Mouse (Mus musculus) cerebellum, adult 2 months (tissue): ENCODE data around the gene Kcnj4. TPM values are rescaled to one million over a fixed set of nuclear protein-coding genes. Genes with fewer than 3 reads are reported as not detected.

Experiments
- DNase-seq, 2 experiments: peaks; one replicate each; pipeline ENCODE4 v3.0.0; 2021
- H3K27ac ChIP-seq: fragments of 200-500 bp; 2 replicates; pipeline ENCODE4 v1.5.1; 2012; ENCODE audit warnings: low read length, control low read depth, inconsistent platforms; ENCODE audit not compliant: insufficient read depth
- H3K27me3 ChIP-seq: fragments of 200-500 bp; 2 replicates; pipeline ENCODE4 v1.6.1; 2012; ENCODE audit warnings: inconsistent platforms, mild to moderate bottlenecking, low read length, moderate library complexity; ENCODE audit not compliant: control insufficient read depth, insufficient read depth
- H3K4me1 ChIP-seq: fragments of 200-500 bp; 2 replicates; pipeline ENCODE4 v1.6.1; 2011; ENCODE audit warnings: low read length; ENCODE audit not compliant: control insufficient read depth, insufficient read depth
- H3K4me3 ChIP-seq: fragments of 200-500 bp; replicated peaks from 2 replicates; pipeline ENCODE3; 2011; ENCODE audit warnings: mild to moderate bottlenecking, low read depth, low read length, control low read depth; ENCODE audit not compliant: insufficient read depth
- CTCF ChIP-seq: fragments of 200-500 bp; IDR thresholded peaks from 2 replicates; pipeline ENCODE4 v1.5.1; 2011; ENCODE audit warnings: low read depth, mild to moderate bottlenecking, control low read depth, low read length, moderate library complexity, borderline replicate concordance; ENCODE audit not compliant: insufficient read depth
- POLR2A ChIP-seq: fragments of 200-500 bp; IDR thresholded peaks from 2 replicates; pipeline ENCODE4 v1.6.1; 2011; ENCODE audit warnings: low read length, control low read depth, borderline replicate concordance; ENCODE audit not compliant: insufficient read depth
- WGBS: fragments of 180-500 bp; shearing (Covaris S2); methylation state at CpG from one replicate; pipeline ENCODE4 v1.1.7; 2018; 5-methylcytosine and 5-hydroxymethylcytosine counted together
- polyA plus RNA-seq: library from polyadenylated mRNA; depleted of rRNA; stranded (reverse); fragments of >200 nt; gene quantifications from 2 replicates; pipeline ENCODE4 v1.2.3, GENCODE M21; 2012

Kcnj4 gene
- polyA plus RNA-seq, 1 experiment = 1.5 TPM

GRCm38 (mm10) chr15:79543968-79544367 is 38.9 kb upstream of the Kcnj4 start:
- TF ChIP-seq POLR2A = no peak
- no peak for TF ChIP-seq CTCF
- Histone ChIP-seq H3K4me1 (no peaks in the 10 kb centered on the region; the same call in none of the 2 replicates), H3K4me3 (no peak overlapping the region), H3K27me3 (no peaks in the 10 kb centered on the region), H3K27ac (no peak overlapping the region)
- no peak for DNase-seq
- 86% methylated on average over 3 of the region's 3 CpGs for WGBS

GRCm38 (mm10) chr15:79533796-79534195 is 28.8 kb upstream of the Kcnj4 start:
- no peak for DNase-seq
- no peaks in the 10 kb centered on the region for H3K27me3 ChIP-seq
- WGBS = 56% methylated on average over 3 of the region's 3 CpGs
- H3K4me1 ChIP-seq = no peaks in the 10 kb centered on the region; the same call in 1 of the 2 replicates
- no peak overlapping the region for H3K27ac ChIP-seq
- TF ChIP-seq POLR2A (no peak), CTCF (no peak)
- no peak overlapping the region for H3K4me3 ChIP-seq

GRCm38 (mm10) chr15:79529935-79530334 is 24.9 kb upstream of the Kcnj4 start:
- Histone ChIP-seq H3K27me3 (no peaks in the 10 kb centered on the region), H3K4me3 (no peak overlapping the region), H3K27ac (no peak overlapping the region), H3K4me1 (peaks cover 7% of the 10 kb centered on the region)
- no peak for DNase-seq
- TF ChIP-seq CTCF = no peak
- TF ChIP-seq POLR2A = no peak
- whole genome bisulfite sequencing = 28% methylated on average over 7 of the region's 7 CpGs

- TF ChIP-seq CTCF (no peak), POLR2A (no peak)
- no peak overlapping the region for H3K4me3 ChIP-seq
- H3K4me1 ChIP-seq = peaks cover 7% of the 10 kb centered on the region
- no peaks in the 10 kb centered on the region for H3K27me3 ChIP-seq
- WGBS = 31% methylated on average over 5 of the region's 5 CpGs
- no peak for DNase-seq
- no peak overlapping the region for H3K27ac ChIP-seq
Observed at GRCm38 (mm10) chr15:79527991-79528639, 23.1 kb upstream of the Kcnj4 start.

GRCm38 (mm10) chr15:79527192-79527591 is 22.2 kb upstream of the Kcnj4 start:
- no peak overlapping the region for H3K4me3 ChIP-seq
- no peak overlapping the region for H3K27ac ChIP-seq
- WGBS = 9% methylated on average over 4 of the region's 4 CpGs
- peak; percentile 66 to 81 for DNase-seq
- no peaks in the 10 kb centered on the region for H3K27me3 ChIP-seq
- no peak for TF ChIP-seq CTCF
- TF ChIP-seq POLR2A = no peak
- peaks cover 7% of the 10 kb centered on the region for H3K4me1 ChIP-seq

GRCm38 (mm10) chr15:79525979-79526768 is 21.1 kb upstream of the Kcnj4 start:
- WGBS = 50% methylated on average over 9 of the region's 9 CpGs
- no peaks in the 10 kb centered on the region for H3K27me3 ChIP-seq
- TF ChIP-seq CTCF = no peak
- peak; percentile 4; the same call in 1 of the 2 replicates for TF ChIP-seq POLR2A
- DNase-seq = no peak
- H3K4me1 ChIP-seq = peaks cover 7% of the 10 kb centered on the region
- H3K4me3 ChIP-seq = no peak overlapping the region
- no peak overlapping the region for H3K27ac ChIP-seq

GRCm38 (mm10) chr15:79525564-79525963 is 20.5 kb upstream of the Kcnj4 start:
- H3K27ac ChIP-seq = no peak overlapping the region
- TF ChIP-seq POLR2A = peak; percentile 8; the same call in 1 of the 2 replicates
- no peak for TF ChIP-seq CTCF
- peaks cover 7% of the 10 kb centered on the region for H3K4me1 ChIP-seq
- no peak overlapping the region for H3K4me3 ChIP-seq
- no peaks in the 10 kb centered on the region for H3K27me3 ChIP-seq
- no peak for DNase-seq
- WGBS = 86% methylated on average over 5 of the region's 5 CpGs

GRCm38 (mm10) chr15:79519400-79520220 is 14.6 kb upstream of the Kcnj4 start:
- WGBS = 65% methylated on average over 16 of the region's 16 CpGs
- Histone ChIP-seq H3K27me3 (no peaks in the 10 kb centered on the region; the same call in 1 of the 2 replicates), H3K27ac (no peak overlapping the region), H3K4me1 (peaks cover 12% of the 10 kb centered on the region), H3K4me3 (no peak overlapping the region)
- DNase-seq = no peak
- TF ChIP-seq CTCF = no peak
- no peak for TF ChIP-seq POLR2A
